Mouse (Mus musculus) stomach, postnatal 0 days (tissue): ENCODE results near the gene Veph1.

Source experiments
- CTCF ChIP-seq: IDR thresholded peaks from 2 replicates; pipeline ENCODE4 v1.5.1; 2016; ENCODE audit warnings: antibody characterized with exemption, low read depth, mild to moderate bottlenecking, moderate library complexity
- EP300 ChIP-seq: optimal IDR thresholded peaks from 2 replicates; pipeline ENCODE3; 2016; ENCODE audit warnings: antibody characterized with exemption

GRCm38 (mm10) chr3:66224931-66225537, 71.6 kb downstream of the Veph1 start:
- TF ChIP-seq CTCF, result no peak
- no peak for TF ChIP-seq EP300
